Mouse (Mus musculus): Measurements from ENCODE around the gene Otulin.

Otulin gene

GRCm38 (mm10) chr15:27503221-27503620 is 127.3 kb downstream of the Otulin start:
- peak; percentile 46 for DNase-seq (ENCODE audit: low spot score)

- no peak for DNase-seq (ENCODE audit: low spot score)
Observed at GRCm38 (mm10) chr15:27502338-27502737, 128.2 kb downstream of the Otulin start.

- DNase-seq (ENCODE audit: low spot score), result no peak
Observed at GRCm38 (mm10) chr15:27500390-27500789, 130.1 kb downstream of the Otulin start.

- no peak for DNase-seq (ENCODE audit: low spot score)
Observed at GRCm38 (mm10) chr15:27498078-27498477, 132.4 kb downstream of the Otulin start.

- no peak for DNase-seq (ENCODE audit: low spot score)
Observed at GRCm38 (mm10) chr15:27497300-27497997, 133.0 kb downstream of the Otulin start.

- DNase-seq (ENCODE audit: low spot score), result no peak
Observed at GRCm38 (mm10) chr15:27496596-27497299, 133.7 kb downstream of the Otulin start.

- DNase-seq (ENCODE audit: low spot score), result no peak
Observed at GRCm38 (mm10) chr15:27495981-27496401, 134.5 kb downstream of the Otulin start.

- DNase-seq (ENCODE audit: low spot score), result no peak
Observed at GRCm38 (mm10) chr15:27493516-27493915, 137.0 kb downstream of the Otulin start.

- DNase-seq (ENCODE audit: low spot score), result no peak
Observed at GRCm38 (mm10) chr15:27492734-27493133, 137.8 kb downstream of the Otulin start.
